Mouse (Mus musculus) gastrocnemius, adult 2 months (tissue): Measurements from ENCODE around the gene Tns3. TPM values are rescaled to one million over a fixed set of nuclear protein-coding genes. Genes with fewer than 3 reads are reported as not detected.

Experiments
- DNase-seq: peaks from one replicate; pipeline ENCODE4 v3.0.0; 2022
- H3K27ac ChIP-seq: fragments of 200-600 bp; 2 replicates; pipeline ENCODE4 v1.8.1; 2022; ENCODE audit warnings: mild to moderate bottlenecking
- H3K4me3 ChIP-seq: fragments of 200-600 bp; 2 replicates; pipeline ENCODE4 v1.8.1; 2022; ENCODE audit warnings: mild to moderate bottlenecking, moderate library complexity
- CTCF ChIP-seq: fragments of 200-600 bp; IDR thresholded peaks from 2 replicates; pipeline ENCODE4 v1.8.1; 2022; ENCODE audit warnings: antibody characterized with exemption, mild to moderate bottlenecking, moderate library complexity
- intact Hi-C: fragments of 180-260 bp; cut with DNase I; formaldehyde crosslinking; loops from one replicate; pipeline ENCODE4 v1.15.1; 2025
- total RNA-seq, 2 experiments: library from RNA; stranded (reverse); gene quantifications; 2 replicates each; pipeline ENCODE4 v1.2.3; 2021

Tns3 gene
- total RNA-seq, 2 experiments from 2014 or later = 4.9 to 9.8 TPM

GRCm38 (mm10) chr11:8434366-8434765, 230.0 kb downstream of the Tns3 start:
- H3K4me3 ChIP-seq = no peak overlapping the region
- intact Hi-C loops = no loop called here
- H3K27ac ChIP-seq = no peak overlapping the region
- no peak for DNase-seq
- TF ChIP-seq CTCF = no peak

GRCm38 (mm10) chr11:8433443-8433842, 230.9 kb downstream of the Tns3 start:
- no peak for DNase-seq
- Histone ChIP-seq H3K4me3 (no peak overlapping the region), H3K27ac (no peak overlapping the region)
- TF ChIP-seq CTCF = no peak
- intact Hi-C loops = no loop called here

GRCm38 (mm10) chr11:8432941-8433340, 231.4 kb downstream of the Tns3 start:
- H3K27ac ChIP-seq = no peak overlapping the region
- no peak for DNase-seq
- intact Hi-C loops = no loop called here
- H3K4me3 ChIP-seq = no peak overlapping the region
- no peak for TF ChIP-seq CTCF

GRCm38 (mm10) chr11:8427660-8428059, 236.7 kb downstream of the Tns3 start:
- no peak for TF ChIP-seq CTCF
- intact Hi-C loops = loop anchor here (5.0 kb wide), 1 partner anchor 40 kb away; no protein-coding TSS in a partner anchor
- Histone ChIP-seq H3K27ac (no peak overlapping the region), H3K4me3 (no peak overlapping the region)
- peak; percentile 34 for DNase-seq

DNA sequence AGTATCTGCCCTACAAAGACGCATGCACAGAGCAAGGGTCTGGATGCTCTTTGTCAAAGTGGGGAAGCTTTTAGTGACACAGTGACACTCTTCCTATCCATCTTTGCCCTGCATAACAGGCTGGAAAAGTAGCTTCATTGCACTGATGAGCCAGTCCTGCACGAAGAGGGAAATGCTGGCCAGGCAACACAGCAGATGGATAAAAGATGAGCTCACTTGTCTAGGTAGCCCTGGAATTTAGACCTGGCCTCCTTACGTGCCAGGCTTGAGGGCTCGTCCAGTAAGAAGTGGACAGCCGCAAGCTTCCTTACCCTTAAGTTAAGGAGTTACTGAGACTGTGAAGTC, 239.1 kb downstream of the Tns3 start:
- no peak for TF ChIP-seq CTCF
- no peak for DNase-seq
- H3K4me3 ChIP-seq = no peak overlapping the region
- intact Hi-C loops = loop anchor here (2.0 to 5.0 kb wide), 3 partner anchors 42 to 530 kb away; no protein-coding TSS in a partner anchor
- no peak overlapping the region for H3K27ac ChIP-seq

GRCm38 (mm10) chr11:8424342-8425225, 239.8 kb downstream of the Tns3 start:
- intact Hi-C loops = loop anchor here (1.0 to 5.0 kb wide), 4 partner anchors 43 to 530 kb away; no protein-coding TSS in a partner anchor
- no peak; the same call in 1 of the 2 replicates for TF ChIP-seq CTCF
- peak; percentile 78 for DNase-seq
- H3K27ac ChIP-seq = peak overlapping the region; percentile 36; the same call in 1 of the 2 replicates
- peak overlapping the region; percentile 49 for H3K4me3 ChIP-seq

DNA sequence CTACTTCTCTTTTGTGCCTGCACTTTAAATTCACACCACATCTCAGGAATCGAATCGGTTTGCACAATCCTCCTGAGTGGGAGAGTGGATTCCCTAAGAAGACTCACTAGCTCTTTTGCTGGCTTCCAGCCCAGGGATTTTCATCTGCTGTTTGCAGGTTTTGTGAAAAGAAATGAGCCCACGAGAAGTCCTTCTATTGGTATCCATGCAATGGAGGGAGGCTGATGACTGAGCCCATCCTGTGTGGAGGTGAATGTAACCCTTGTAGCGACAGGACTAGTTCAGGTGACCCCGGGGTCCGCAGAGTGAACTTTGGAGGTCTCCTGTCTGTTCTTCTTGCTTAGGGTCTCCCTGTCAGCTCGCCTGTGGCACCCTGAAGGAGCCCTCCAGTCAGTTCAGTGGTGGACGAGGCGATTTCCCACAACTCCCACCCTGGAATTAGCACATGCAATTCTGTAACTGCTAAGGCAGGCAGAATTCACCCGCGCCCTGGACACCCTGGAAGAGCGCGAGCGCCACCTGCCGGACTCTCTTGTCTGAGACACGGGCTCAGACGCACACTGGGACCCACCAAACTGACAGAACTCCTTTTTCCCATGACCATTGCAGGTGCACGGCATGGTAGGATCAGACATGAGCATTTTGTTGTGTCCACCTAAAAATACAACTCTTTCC, 259.0 kb downstream of the Tns3 start:
- no peak overlapping the region for H3K4me3 ChIP-seq
- TF ChIP-seq CTCF = peak; percentile 98; the same call in 1 of the 2 replicates
- H3K27ac ChIP-seq = no peak overlapping the region
- intact Hi-C loops = loop anchor here (2.0 to 10.0 kb wide), 2 partner anchors 161 to 1205 kb away; no protein-coding TSS in a partner anchor
- peak; percentile 77 for DNase-seq

DNA sequence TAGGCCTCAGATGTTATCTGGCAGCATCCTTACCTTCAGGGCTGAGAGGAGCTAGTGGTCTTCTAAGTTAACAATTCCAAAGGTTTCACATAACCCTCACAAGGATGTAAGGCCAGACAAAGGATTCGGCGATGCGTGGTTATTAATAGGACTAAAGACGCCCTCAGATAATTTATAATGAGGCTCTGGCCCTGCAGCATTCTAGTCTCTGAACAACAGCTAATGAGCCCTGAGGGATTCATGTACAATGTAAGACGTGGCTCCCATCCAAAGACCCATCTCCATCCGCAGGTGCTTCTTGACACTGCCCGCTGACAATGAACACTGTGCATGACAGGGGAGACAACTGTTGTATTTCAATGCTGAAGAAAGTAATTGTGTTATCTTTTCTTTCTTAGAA, 263.0 kb downstream of the Tns3 start:
- no peak overlapping the region for H3K4me3 ChIP-seq
- intact Hi-C loops = loop anchor here (10.0 kb wide), 1 partner anchor 157 kb away; no protein-coding TSS in a partner anchor
- TF ChIP-seq CTCF = no peak

GRCm38 (mm10) chr11:8396329-8396728, 268.0 kb downstream of the Tns3 start:
- no peak for DNase-seq
- intact Hi-C loops = no loop called here
- Histone ChIP-seq H3K4me3 (no peak overlapping the region), H3K27ac (no peak overlapping the region)
- TF ChIP-seq CTCF = no peak

More for the DNA sequence above, 263.0 kb downstream of the Tns3 start:
- no peak overlapping the region for H3K27ac ChIP-seq
- no peak for DNase-seq

GRCm38 (mm10) chr11:8391564-8391963, 272.8 kb downstream of the Tns3 start:
- Histone ChIP-seq H3K4me3 (no peak overlapping the region), H3K27ac (no peak overlapping the region)
- intact Hi-C loops = no loop called here
- TF ChIP-seq CTCF = no peak
- DNase-seq = peak; percentile 34

GRCm38 (mm10) chr11:8385891-8386405, 278.4 kb downstream of the Tns3 start:
- peak; percentile 36 for DNase-seq
- no peak overlapping the region for H3K27ac ChIP-seq
- no peak overlapping the region for H3K4me3 ChIP-seq
- intact Hi-C loops = no loop called here
- TF ChIP-seq CTCF = no peak
